Mouse (Mus musculus): ENCODE results near the gene Phf23.

Gene Phf23

GRCm38 (mm10) chr11:69974907-69975306 is 20.7 kb upstream of the Phf23 start:
- no peak for DNase-seq

GRCm38 (mm10) chr11:69976271-69976670 is 19.3 kb upstream of the Phf23 start:
- no peak for DNase-seq

- DNase-seq: no peak
Observed at GRCm38 (mm10) chr11:69979827-69980195, 15.8 kb upstream of the Phf23 start.

- peak; percentile 92 for DNase-seq
Observed at GRCm38 (mm10) chr11:69980196-69981140, 15.1 kb upstream of the Phf23 start.

- peak; percentile 62 for DNase-seq
Observed at GRCm38 (mm10) chr11:69981141-69981762, 14.3 kb upstream of the Phf23 start, which contains the start of gene Ctdnep1. Ctdnep1 (plus strand) TSS chr11:69981156.

- DNase-seq: peak; percentile 22
Observed at GRCm38 (mm10) chr11:69982225-69982624, 13.4 kb upstream of the Phf23 start, which contains the start of gene Elp5. Elp5 (minus strand) TSS chr11:69982517.

GRCm38 (mm10) chr11:69982877-69983276 is 12.7 kb upstream of the Phf23 start:
- DNase-seq: no peak

- no peak for DNase-seq
Observed at GRCm38 (mm10) chr11:69983377-69983776, 12.2 kb upstream of the Phf23 start.

- no peak for DNase-seq
Observed at GRCm38 (mm10) chr11:69984431-69984830, 11.1 kb upstream of the Phf23 start.

- DNase-seq: no peak
Observed at GRCm38 (mm10) chr11:69989949-69990348, 5.6 kb upstream of the Phf23 start.

- peak; percentile 96 for DNase-seq
Observed at GRCm38 (mm10) chr11:69990850-69991691, 4.5 kb upstream of the Phf23 start, which contains the start of gene Gabarap. Gabarap (plus strand) TSS chr11:69991143.

GRCm38 (mm10) chr11:69991711-69992110 is 3.9 kb upstream of the Phf23 start:
- DNase-seq: no peak

GRCm38 (mm10) chr11:69992396-69992795 is 3.2 kb upstream of the Phf23 start:
- DNase-seq: peak; percentile 23

GRCm38 (mm10) chr11:69992932-69993331 is 2.6 kb upstream of the Phf23 start:
- DNase-seq: no peak

GRCm38 (mm10) chr11:69994401-69995090 is 1.0 kb upstream of the Phf23 start:
- DNase-seq: no peak

- peak; percentile 83 for DNase-seq
Observed at GRCm38 (mm10) chr11:69996161-69997061, 834 bp downstream of the Phf23 start.

GRCm38 (mm10) chr11:69997070-69997509 is 1.5 kb downstream of the Phf23 start:
- peak; percentile 97 for DNase-seq

GRCm38 (mm10) chr11:69998567-69999491 is 3.3 kb downstream of the Phf23 start:
- peak; percentile 50 for DNase-seq

GRCm38 (mm10) chr11:69999666-70000065 is 4.1 kb downstream of the Phf23 start:
- no peak for DNase-seq

GRCm38 (mm10) chr11:70000396-70000898 is 4.9 kb downstream of the Phf23 start, which contains the start of gene Dvl2:
Dvl2 (plus strand) TSS chr11:70000595.
- DNase-seq: peak; percentile 93
